In genomic region chr3:79818202-79818995, GRCm38 (mm10) we compare ENCODE assay signal across 12 mouse cellular contexts. TPM values are rescaled to one million over a fixed set of nuclear protein-coding genes. Genes with fewer than 3 reads are reported as not detected.
DNase-seq lines count a peak whose midpoint lies in the region; ATAC-seq and TF ChIP-seq lines count a peak whose summit lies in the region.
"Had no signal": no experiment of that assay in that cellular context is flagged by ENCODE, and none has a peak within 500 bp of the region (broad histone marks: within the 10 kb centered on the region; RNA-seq: fewer than 3 reads in every experiment).

No protein-coding gene starts in this region.

- no peak overlapping the region for H3K27ac ChIP-seq in kidney, postnatal 0 days
- peak overlapping the region; percentile 79 for H3K27ac ChIP-seq in cortical plate, adult 2 months (ENCODE audit: insufficient read depth, low read length)
- H3K27ac ChIP-seq: forebrain, embryonic 13.5 days; liver, embryonic 12.5 days had no signal

- H3K9ac ChIP-seq in kidney, postnatal 0 days (ENCODE audit: low read depth, low read length) = no peak overlapping the region
- H3K9ac ChIP-seq: forebrain, embryonic 13.5 days; liver, embryonic 12.5 days had no signal

- DNase-seq in kidney, postnatal 0 days (ENCODE audit: low spot score) = peak; percentile 63
- DNase-seq in kidney, adult 18-20 months = no peak
- peak; percentile 27 for DNase-seq in forelimb bud, embryonic 11.5 days (ENCODE audit: low read depth, low spot score)
- peak; percentile 10 for DNase-seq in left cerebral cortex, postnatal 4 days
- DNase-seq in adrenal gland, postnatal 4 days (ENCODE audit: low spot score in 2 of 2) = no peak
- DNase-seq in thymus, postnatal 25 days = no peak
- DNase-seq: adrenal gland, adult 8-10 months; spleen, adult 18-20 months had no signal

- 14% methylated on average over 14 of the region's 14 CpGs for WGBS in kidney, postnatal 0 days

- no peak overlapping the region for H3K4me2 ChIP-seq in kidney, postnatal 0 days (ENCODE audit: low read length)
- H3K4me2 ChIP-seq: forebrain, embryonic 13.5 days; liver, embryonic 12.5 days had no signal

- H3K4me1 ChIP-seq in kidney, postnatal 0 days (replicated peaks; ENCODE audit: insufficient read depth, low read length) = no peaks in the 10 kb centered on the region
- H3K4me1 ChIP-seq in cortical plate, adult 2 months (ENCODE audit: control insufficient read depth, insufficient read depth, low read length) = peaks cover 3% of the 10 kb centered on the region
- H3K4me1 ChIP-seq: forebrain, embryonic 13.5 days; liver, embryonic 12.5 days had no signal

- TF ChIP-seq POLR2A in cortical plate, adult 2 months (IDR thresholded peaks at IDR 0.05; ENCODE audit: extremely low read depth, insufficient read depth, low read length) = no peak

- no peak for ATAC-seq in kidney, postnatal 0 days (replicated peaks; ENCODE audit: low FRiP score, low read depth)
- ATAC-seq in erythroid progenitor cell, adult 5-6 weeks (replicated peaks; ENCODE audit: low FRiP score, poor library complexity, severe bottlenecking) = no peak
- ATAC-seq: forebrain, embryonic 13.5 days; liver, embryonic 12.5 days had no signal

- no peaks in the 10 kb centered on the region for H3K36me3 ChIP-seq in kidney, postnatal 0 days (ENCODE audit: insufficient read depth, low read length)
- H3K36me3 ChIP-seq: liver, embryonic 12.5 days had no signal

- H3K27me3 ChIP-seq in kidney, postnatal 0 days (ENCODE audit: insufficient read depth, low read length) = no peaks in the 10 kb centered on the region
- H3K27me3 ChIP-seq: forebrain, embryonic 13.5 days; liver, embryonic 12.5 days had no signal

- no peak overlapping the region for H3K4me3 ChIP-seq in kidney, postnatal 0 days (replicated peaks; ENCODE audit: low read depth, low read length)
- no peak overlapping the region for H3K4me3 ChIP-seq in cortical plate, adult 2 months (ENCODE audit: insufficient read depth, low read length)
- H3K4me3 ChIP-seq: forebrain, embryonic 13.5 days; liver, embryonic 12.5 days had no signal

- TF ChIP-seq CTCF in kidney, postnatal 0 days (IDR thresholded peaks at IDR 0.05; ENCODE audit: low read depth) = no peak
- no peak for TF ChIP-seq CTCF in cortical plate, adult 2 months (IDR thresholded peaks at IDR 0.05; ENCODE audit: extremely low read depth, insufficient read depth, low read length)

- no peaks in the 10 kb centered on the region for H3K9me3 ChIP-seq in kidney, postnatal 0 days (replicated peaks; ENCODE audit: low read length)
- H3K9me3 ChIP-seq: forebrain, embryonic 13.5 days; liver, embryonic 12.5 days had no signal

- intact Hi-C loops in left cerebral cortex, postnatal 4 days (cut with DNase I) = no loop called here

RNA-seq across cellular contexts. Expression of gene Tmem144, which starts 34.2 kb away (rescaled TPM):
- polyA plus RNA-seq in kidney, postnatal 0 days (2015; fragmentation: Nextera tagmentation; extraction: Ambion mirVana) = 9.1 and 10.5 TPM in 2 replicates
- 4.1 and 5.2 TPM in 2 replicates for polyA plus RNA-seq in cortical plate, adult 2 months (2012; rRNA removed)
- 1 to 10 TPM; 2.8 to 3.6 TPM for total RNA-seq in left cerebral cortex, postnatal 4 days (2021)
- total RNA-seq in adrenal gland, postnatal 4 days (2021) = 10 to 100 TPM; 11.3 to 13.4 TPM
- 1.1 TPM in 1 of 2 replicates, not detected in the other for total RNA-seq in erythroid progenitor cell, adult 5-6 weeks (2015; ENCODE audit: low replicate concordance)
- total RNA-seq in erythroid progenitor cell, adult 5-6 weeks (2017; ENCODE audit: low replicate concordance) = not detected in 2 replicates

Comparison
In these comparisons a context has a peak if more than half of its experiments do, and no peak if none do; other contexts are left out.
1. DNase-seq: peak in kidney, postnatal 0 days (single experiment), forelimb bud, embryonic 11.5 days (single experiment) and left cerebral cortex, postnatal 4 days (single experiment); none in kidney, adult 18-20 months (single experiment), adrenal gland, postnatal 4 days (0 of 2) and thymus, postnatal 25 days (single experiment).